Mouse (Mus musculus) lung, adult 18-20 months (tissue): ENCODE data around the gene Itgal.
"Not testable (repeated sequence)": the region's sequence is repeated elsewhere in the genome, so short reads cannot be mapped to it uniquely, and the experiment has no call there.

Source experiments
- DNase-seq, 2 experiments: peaks; one replicate each; pipeline ENCODE4 v3.0.0; 2022; ENCODE audit warnings: mixed read lengths in 2 of 2

The Itgal gene

DNA sequence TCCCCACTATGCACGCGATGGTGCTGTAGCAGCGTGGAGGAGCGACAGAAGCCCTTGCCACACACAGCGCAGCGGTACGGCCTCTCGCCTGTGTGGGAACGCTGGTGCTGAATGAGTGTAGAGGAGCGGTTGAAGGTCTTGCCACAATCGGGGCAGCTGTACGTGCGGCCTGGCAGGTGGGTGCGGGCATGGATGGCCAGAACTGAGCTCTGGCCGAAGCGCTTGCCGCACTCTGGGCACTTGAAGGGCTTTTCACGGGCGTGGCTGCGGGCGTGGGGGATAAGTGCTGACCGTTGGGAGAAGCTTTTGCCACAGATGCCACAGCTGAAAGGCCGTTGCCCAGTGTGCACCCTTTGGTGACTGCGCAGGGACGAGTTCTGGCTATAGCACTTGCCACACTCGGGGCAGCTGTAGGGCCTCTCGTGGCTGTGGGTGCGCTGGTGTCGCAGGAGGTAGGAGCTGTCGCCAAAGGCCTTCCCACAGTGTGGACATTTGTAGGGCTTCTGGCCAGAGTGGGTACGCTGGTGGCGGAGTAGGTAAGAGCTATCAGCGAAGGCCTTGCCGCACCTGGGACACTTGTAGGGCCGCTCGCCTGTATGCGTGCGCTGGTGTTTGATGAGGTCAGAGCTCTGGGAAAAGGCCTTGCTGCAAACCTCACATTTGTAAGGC lies 47.4 kb downstream of the Itgal start:
- peak in 1 of 2 experiments; percentile 21 for DNase-seq

DNA sequence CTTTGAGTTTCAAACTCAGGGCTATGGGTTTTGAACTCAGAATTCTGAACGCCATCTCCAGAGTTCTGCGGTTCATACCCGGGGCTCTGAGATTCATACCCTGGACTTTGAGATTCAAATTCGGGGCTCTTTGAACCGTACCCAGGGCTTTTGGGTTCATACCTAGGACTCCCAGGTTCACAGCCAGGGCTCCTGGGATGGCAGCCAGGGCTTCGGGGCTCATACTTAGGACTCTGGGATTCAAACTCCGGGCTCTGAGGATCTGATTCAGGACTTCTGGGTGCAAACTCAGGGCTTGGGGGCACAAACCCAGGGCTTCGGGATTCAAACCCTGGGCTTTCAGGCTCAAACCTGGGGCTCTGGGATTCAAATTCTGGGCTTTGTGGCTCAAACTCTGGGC lies 48.3 kb downstream of the Itgal start:
- no peak for DNase-seq

DNA sequence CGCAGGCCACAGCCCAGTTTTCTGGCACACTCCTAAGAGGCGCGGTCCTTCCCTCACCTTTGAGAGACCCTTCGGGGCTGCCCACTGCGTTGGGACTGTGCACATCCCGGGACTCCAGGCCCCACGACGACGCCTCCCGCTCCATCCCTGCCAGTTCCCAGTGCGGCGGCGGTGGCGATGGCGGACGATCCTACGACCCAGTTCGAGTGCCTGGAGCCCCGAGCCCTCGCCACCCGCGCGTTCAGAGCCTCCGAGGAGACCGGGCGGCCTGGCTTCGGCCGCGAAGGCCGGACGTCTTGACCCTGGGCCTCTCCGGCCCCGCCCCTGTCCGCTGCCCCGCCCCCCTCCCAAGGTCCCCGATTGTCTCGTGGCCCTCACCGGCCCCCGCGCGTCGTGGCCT lies 49.0 kb downstream of the Itgal start:
- peak; percentile 59 to 61 for DNase-seq

DNA sequence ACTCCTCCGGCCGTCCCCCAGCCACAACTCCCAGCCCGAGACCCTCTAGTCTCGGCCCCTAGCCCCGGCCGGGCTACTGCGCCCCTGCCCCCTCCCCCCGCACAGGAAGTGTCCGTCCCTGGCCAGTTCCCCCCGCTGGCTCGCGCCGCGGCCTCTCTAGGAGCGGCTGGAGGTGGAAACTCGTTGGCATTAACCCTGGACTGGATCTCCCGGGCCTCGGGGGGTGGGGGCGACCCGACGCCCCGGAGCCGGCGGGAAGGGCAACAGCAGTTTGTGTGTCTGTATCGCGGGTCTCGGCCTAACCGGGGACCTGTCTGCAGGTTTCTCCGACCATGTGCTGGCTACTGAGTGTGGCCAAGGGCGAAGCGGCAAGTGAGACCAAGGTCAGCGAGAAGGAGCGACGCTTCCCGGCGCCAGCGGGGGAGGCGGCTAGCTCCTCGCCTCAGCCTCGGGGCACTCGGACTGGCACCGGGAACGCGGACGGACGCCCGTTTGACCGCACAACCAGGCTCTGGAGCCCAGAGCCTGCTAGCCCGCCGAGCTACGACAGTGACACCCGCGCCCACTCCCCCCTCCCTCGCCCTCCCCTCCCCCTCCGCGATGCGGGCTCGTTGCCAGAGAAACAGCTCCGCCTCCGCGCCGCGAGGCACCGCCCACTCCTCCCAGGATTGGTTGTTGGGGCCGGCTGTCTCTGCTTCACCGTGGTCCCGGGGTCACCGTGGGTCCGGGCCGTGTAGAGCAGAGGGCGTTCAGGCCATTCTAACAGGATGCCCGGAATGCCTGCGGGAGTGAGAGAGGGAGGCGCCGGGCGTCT lies 49.7 kb downstream of the Itgal start, which contains the start of gene Zfp768:
Gene Zfp768, minus strand, starts transcription at position 78 of the 814 bp plus-strand sequence.
- DNase-seq, result peak; percentile 91 to 94

DNA sequence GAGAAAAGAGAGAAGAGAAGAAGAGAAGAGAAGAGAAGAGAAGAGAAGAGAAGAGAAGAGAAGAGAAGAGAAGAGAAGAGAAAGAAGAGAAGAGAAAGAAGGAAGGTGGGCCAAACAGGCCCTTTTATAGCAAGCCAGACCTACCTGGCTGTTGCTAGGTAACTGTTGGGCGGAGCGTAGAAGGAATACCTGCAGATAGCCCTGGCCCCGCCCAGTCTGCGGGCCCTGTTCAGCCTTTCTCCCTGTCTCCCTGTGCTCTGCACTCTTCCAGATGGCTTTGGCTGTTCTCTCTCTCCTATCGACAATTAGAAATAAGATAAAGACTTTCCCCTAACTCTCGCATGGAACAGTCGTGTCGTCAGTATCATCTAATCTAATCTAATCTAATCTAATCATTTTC lies 50.6 kb downstream of the Itgal start:
- DNase-seq, result peak; percentile 85 to 91

DNA sequence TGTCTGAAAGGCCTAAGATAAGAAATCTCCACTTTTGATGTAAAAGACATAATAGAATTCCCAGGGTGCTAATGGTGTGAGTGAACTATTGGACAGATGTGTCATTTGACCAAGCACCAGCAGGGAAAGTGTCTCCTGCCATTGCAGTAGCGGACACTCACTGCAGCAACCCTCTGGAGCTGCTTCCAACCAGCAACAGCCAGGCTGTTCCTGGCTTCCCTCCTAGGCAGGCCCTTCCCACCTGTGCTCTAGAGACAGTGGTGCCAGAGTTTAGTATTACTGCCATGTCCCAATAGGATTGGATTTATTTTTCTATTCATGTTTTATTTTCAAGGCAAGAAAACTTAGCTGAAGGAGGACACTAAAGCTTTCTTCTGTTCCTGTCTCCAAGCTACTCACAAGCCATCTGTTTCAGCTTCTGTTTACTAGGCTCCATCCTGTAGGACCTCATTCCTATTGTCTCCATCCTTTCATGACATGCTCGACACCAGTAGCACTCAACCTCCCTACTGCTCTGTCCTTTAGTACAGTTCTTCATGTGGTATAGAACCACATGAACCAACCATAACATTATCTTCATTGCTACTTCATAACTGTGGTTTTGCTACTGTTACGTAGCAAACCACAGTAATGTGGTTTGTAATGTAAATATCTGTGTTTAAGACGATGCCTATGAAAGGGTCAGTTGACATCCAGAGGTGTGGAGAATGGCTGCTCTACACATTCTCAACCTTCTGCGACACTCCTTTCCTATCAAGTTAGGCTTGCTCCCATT lies 55.4 kb downstream of the Itgal start:
- DNase-seq, result no peak

DNA sequence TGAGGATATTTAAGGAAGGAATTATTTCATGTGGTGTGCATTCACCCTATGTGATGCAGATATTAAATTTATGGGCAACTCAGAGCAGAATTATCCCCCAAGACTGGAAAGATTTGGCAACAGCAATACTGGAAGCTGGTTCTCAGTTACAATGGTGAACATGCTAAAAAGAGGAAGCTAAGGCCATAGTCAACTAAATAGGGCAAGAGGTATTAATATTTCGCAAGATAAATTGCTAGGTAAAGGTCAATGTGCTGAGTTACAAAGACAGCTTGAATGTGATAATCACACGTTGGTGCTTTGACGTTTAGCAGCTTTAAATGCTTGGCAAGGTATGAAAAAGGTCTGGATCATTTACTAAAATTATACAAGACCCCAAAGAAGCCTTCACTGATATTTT lies 59.7 kb downstream of the Itgal start:
- DNase-seq, result no peak

DNA sequence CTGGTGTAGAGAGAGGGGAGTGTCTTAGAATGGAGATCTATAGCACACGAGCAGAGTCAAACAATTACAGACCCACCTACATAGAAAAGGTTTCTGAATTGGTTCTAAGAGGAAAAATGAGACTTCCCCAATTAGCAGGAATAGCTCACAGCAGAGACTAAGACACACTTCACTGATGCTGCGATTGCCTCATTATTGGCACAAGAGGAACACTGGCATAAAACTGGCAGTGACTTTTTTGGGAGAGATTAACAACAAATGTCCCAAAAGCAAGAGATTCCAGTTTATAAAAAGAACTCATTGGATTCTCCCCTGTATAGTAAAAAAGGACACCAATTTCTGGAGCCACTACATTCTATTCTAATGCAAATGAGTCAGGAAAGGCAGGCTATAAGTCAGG lies 61.8 kb downstream of the Itgal start:
- no peak for DNase-seq

DNA sequence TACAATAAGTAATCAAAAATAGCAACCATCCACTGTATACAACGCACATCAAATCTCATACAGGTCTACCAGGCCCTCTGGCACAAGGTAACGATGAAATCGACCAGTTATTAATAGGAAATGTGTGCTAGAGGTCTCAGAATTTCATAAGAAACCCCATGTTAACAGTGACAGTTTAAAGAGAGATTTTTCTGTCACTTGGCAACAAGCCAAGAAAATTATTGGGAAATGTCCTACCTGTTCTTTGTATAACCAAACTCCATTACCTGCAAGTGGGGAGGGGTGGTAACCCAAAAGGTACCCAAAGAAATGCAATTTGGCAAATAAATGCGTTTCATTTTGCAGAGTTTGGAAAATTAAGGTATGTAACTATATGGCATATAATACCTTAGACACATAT lies 62.4 kb downstream of the Itgal start:
- no peak for DNase-seq

DNA sequence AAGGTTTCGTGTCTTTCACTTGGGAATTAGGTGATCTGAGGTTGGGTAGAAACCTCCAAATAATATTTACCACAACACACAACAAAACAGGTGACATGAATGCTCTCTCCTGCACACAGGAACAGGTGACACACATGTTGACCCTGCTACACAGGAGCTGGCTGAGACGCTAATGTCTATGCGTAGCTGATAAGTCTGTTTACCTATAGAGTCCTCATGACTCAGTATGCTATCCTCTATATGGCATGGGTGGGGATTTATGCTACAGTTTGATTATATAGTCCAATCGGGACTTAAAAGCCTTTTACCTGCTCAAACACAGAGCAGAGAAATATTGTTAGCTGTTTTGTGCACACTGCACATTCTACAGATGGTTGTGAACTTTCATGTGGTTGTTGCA lies 64.2 kb downstream of the Itgal start:
- DNase-seq, result no peak

DNA sequence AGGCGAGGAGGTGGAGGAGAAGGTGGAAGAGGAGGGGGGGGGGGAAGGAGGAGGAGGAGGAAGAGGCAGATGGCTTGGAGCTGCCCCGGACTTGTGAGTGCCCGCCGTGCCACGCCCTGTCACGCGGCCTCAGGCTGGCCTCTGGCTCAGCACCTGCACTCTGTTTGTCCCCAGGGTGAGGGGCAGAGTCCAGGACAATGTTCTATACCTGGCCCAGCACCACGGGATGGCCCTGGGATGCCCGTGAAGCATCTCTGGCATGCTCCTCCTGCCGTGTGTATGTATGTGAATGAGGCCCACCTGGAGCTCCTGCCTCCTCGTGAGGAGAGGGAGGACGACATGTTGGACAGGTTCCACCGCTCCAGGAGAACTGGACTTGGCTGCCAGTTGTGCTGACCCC lies 65.4 kb downstream of the Itgal start:
- no peak for DNase-seq

DNA sequence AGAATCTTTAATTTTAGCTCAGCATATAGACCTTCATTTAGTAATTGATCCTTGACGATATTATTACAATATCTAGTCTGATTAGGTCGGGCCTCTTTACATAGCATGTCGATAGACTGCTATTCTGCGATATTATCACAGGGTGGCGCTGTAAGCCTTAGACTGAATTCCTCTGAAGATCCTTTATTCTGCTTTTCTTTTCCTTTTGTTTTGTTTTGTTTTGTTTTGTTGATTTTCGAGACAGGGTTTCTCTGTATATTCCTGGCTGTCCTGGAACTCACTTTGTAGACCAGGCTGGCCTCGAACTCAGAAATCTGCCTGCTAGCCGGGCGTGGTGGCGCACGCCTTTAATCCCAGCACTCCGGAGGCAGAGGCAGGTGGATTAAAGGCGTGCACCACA lies 66.4 kb downstream of the Itgal start:
- DNase-seq, result not testable (repeated sequence)

DNA sequence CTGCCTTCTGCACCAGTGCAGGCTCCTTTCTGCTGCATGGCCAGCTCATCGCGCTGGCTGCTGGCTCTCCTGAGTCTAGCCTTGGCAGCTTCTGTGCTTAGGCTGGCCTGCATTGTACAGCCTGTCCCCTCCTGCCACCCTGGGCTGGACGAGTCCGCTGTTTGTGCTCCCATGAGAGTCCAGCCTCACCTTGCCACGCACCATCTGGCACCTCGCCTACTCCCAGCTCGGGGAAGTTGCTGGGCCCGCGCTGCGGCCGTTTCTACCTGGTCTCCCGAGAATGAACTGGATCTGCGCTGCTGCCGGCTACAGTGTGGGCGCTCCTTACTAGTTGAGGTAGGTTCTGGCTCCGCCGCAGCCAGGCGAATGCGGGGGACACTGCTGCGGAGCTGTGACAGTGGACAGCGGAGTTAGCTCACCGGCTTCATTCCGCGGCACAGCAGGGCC lies 67.4 kb downstream of the Itgal start:
- DNase-seq, result peak; percentile 34 to 44

DNA sequence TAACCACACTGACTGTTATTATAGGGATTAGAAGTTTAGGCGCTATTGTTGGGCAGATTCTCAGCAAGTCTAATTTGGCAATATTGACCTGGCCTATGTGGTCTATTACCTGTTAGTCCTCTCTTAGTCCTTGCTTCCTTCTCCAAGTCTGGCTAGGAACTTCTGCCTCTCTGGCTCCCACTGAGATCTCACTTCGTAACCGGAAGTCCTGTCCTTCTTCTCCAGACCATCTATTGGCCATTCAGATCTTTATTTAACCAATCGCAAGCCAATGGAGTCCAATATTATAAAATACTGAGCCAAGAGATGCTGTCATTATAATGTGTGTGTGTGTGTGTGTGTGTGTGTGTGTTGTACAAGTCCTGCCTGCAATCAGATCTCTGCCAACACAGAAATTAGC lies 68.1 kb downstream of the Itgal start:
- DNase-seq, result no peak

DNA sequence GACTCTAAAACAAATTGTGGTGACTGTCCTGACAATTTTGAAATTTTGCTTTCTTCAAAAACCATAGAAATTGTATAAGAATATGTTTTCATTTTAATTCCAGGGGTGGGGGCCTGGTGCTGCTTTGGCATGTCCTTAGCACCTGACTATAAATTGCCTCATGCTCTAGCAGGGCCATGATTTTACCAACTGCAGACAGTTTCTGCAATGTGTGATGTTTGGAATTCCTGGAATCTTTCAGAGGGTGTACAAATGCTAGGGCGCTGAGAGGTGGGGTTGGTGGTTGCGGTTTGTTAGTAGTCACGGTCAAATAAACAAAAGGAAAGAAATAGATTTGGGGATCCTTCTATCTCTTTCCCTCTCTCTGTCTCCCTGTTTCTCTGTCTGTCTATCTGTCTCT lies 70.2 kb downstream of the Itgal start:
- no peak for DNase-seq

DNA sequence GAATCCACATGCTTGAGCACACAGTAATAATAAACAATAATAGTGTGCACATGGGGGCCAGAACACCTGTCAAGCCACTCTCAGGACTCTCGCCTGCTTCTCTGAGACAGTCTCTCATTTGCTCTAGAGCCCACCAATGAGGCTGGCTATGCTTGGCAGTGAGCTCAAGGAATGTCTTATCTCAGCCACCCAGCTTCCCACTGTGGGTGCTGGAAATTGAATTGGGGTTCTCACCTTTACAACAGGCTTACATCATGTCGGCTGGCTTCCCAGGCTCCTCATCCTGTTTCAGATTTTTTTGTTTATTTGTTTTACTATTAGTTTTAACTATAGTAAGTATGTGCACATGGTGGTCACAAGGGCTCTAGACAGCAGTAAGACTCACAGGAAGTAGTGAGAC lies 75.2 kb downstream of the Itgal start:
- no peak for DNase-seq

DNA sequence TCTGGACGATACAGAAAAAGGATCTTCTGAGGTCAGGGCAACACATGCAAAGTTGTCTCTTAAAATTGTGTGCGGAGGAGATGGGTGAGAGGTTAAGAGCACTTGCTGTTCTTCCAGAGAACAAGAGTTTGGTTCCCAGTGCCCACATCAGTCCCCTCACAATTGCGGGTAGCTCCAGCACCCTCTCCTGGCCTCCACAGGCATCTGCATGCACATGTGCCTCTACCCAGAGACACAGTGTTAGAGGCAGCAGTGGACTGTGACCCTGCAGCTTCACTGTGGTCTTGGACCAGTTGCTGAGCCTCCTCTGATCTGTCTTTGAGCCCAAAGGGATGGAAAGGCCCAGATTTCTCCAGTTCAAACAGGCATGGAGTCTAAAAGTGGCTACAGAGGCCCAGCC lies 75.8 kb downstream of the Itgal start:
- DNase-seq, result not testable (repeated sequence)

DNA sequence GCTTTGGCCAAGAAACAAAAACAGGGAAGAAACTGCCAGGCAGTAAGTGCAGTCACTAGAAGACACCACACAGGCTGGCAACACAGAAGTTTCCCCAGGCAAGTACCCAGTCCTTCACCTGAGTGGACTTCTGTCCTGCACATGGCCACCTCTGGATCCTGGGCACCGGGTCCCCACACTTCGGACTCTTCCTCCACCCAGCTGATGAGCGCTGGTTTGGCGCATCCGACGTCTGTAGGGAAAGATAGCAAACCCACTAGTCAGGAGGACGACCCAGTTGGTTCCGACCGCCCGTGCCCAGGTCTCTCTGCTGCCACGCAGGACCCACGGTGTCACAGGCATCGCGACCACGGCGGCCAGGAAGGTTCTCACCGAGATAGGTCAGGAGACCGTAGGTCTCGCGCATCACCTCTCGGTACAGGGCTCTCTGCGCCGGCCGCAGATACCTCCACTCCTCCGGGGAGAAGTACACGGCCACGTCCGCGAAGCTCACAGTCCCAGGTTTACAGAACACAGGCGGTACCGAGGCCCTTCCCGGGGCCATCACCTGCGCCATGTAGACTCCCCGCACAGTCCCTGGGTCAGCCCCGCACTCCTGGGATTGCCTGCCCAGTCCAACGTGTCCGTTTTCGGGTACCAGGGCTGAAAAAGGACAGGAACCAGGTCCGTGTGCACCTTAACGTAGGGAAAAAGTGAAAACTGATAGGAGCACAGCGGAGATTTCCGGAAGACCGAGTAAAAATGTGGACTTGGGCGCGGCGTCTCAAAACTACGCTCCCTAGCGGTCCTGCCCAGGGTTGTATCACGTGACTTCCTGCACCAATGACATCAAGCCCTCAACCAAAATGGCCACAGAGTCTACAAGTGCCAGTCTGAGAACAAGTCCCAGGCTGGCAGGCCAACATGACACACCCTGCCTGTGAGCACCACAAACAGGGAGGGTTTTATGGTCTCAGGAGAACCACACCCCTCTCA lies 79.5 kb downstream of the Itgal start, which contains the start of gene Zfp747:
Gene Zfp747, minus strand, starts transcription at position 780 of the 975 bp plus-strand sequence.
- peak; percentile 97 to 98 for DNase-seq

DNA sequence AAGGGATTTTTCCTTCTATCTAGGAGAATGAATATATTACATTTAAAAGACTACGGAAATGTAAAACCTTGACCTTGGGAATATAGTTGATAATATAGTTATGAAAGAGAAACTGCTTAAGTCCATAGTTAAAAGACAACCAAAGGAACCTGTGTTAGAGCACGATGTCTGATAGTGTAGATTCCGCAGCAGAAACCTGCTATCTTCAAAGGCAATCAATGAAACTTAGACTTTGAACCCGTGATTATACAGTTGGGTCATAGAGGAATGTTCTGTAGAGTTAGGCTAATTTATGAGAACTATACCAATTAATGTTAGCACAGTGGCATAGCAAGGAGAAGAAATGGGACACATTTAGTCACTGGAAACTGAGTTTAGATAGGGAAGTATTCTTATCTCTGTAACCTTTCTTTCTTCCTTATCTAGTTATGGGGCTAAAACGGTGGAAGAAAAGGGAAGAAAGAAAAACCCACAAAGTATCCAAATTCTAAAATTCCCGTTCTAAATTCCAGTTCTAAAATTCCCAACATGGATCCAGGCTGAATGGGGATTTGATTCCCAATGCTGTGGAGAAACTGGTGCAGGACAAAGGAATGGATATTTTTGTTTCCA lies 82.4 kb downstream of the Itgal start:
- no peak for DNase-seq
